Mouse (Mus musculus): ENCODE results near the gene Sema3c. TPM values are rescaled to one million over a fixed set of nuclear protein-coding genes. Genes with fewer than 3 reads are reported as not detected.
A peak's percentile ranks its signal among the peaks of the same experiment; 100 is the strongest.

The Sema3c gene
- polyA plus RNA-seq, 1 experiment from 2014 or later: 37.5 TPM

DNA sequence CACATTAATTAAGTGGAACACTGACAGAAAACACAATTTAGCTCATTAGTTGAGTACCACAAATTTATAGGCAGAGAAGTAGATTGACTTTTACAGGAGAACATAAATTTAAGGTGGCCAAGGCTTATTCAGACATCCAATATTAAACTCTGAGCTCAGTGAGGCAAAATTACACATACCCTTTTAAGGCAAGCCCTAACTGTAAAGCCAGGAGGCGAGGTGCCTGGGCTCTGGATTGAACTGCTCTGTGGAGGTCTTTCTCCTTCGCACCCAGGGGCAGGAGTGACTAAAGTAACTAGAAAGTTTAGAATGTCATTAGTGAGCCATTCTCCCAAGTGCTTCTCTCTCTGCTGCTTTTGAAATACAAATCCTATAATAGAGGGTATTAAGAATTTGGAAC, 46.5 kb downstream of the Sema3c start:
- Histone ChIP-seq H3K9me3 (ENCODE audit: control insufficient read depth, low read length) (no peaks in the 10 kb centered on the region), H3K4me3 (ENCODE audit: low read depth, low read length) (no peak overlapping the region), H3K27me3 (ENCODE audit: control insufficient read depth, insufficient read depth, low read length) (no peaks in the 10 kb centered on the region), H3K4me1 (ENCODE audit: control insufficient read depth, insufficient read depth, low read length) (0 out of 2 replicates have a peak, but pooled peaks cover 3% of the 10 kb centered on the region), H3K9ac (replicated peaks; ENCODE audit: low read depth, low read length) (no peak overlapping the region), H3K4me2 (ENCODE audit: low read depth, low read length) (no peak overlapping the region), H3K27ac (ENCODE audit: low read depth, low read length) (no peak overlapping the region), H3K36me3 (ENCODE audit: control insufficient read depth, insufficient read depth, low read length) (no peaks in the 10 kb centered on the region)
- ATAC-seq (ENCODE audit: low read depth): no peak
- WGBS: 84% methylated on average over 2 of the region's 2 CpGs

DNA sequence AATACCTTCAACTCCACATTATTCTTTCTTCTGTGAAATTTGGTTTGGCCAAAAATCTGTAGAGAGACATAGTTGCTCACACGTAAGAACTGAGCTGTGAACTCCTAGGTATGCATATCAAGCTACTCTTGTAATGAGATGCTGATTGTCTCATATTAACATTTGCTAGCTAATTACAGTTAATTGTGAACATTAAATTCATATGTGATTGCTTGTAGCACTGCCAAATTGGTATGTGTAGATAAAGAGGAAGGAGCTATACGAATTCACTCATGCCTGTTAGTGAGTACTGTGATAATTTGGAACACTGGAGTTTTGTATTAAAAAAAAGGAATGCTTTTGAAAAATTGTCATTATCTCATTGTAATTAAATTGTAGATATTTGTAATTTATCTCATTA, 48.5 kb downstream of the Sema3c start:
- Histone ChIP-seq H3K4me3 (ENCODE audit: low read depth, low read length) (no peak overlapping the region), H3K36me3 (ENCODE audit: control insufficient read depth, insufficient read depth, low read length) (no peaks in the 10 kb centered on the region), H3K4me2 (ENCODE audit: low read depth, low read length) (no peak overlapping the region), H3K4me1 (ENCODE audit: control insufficient read depth, insufficient read depth, low read length) (0 out of 2 replicates have a peak, but pooled peaks cover 3% of the 10 kb centered on the region), H3K27me3 (ENCODE audit: control insufficient read depth, insufficient read depth, low read length) (no peaks in the 10 kb centered on the region), H3K9me3 (ENCODE audit: control insufficient read depth, low read length) (no peaks in the 10 kb centered on the region), H3K9ac (replicated peaks; ENCODE audit: low read depth, low read length) (no peak overlapping the region), H3K27ac (ENCODE audit: low read depth, low read length) (no peak overlapping the region)
- peak; percentile 32; the same call in 1 of the 2 replicates for ATAC-seq (ENCODE audit: low read depth)
- 59% methylated on average over 2 of the region's 2 CpGs for WGBS

- H3K4me2 ChIP-seq (ENCODE audit: low read depth, low read length): no peak overlapping the region
- H3K4me1 ChIP-seq (ENCODE audit: control insufficient read depth, insufficient read depth, low read length): no peaks in the 10 kb centered on the region
- 14% methylated on average over 1 of the region's 1 CpGs for WGBS
- no peak overlapping the region for H3K27ac ChIP-seq (ENCODE audit: low read depth, low read length)
- H3K27me3 ChIP-seq (ENCODE audit: control insufficient read depth, insufficient read depth, low read length): no peaks in the 10 kb centered on the region
- H3K36me3 ChIP-seq (ENCODE audit: control insufficient read depth, insufficient read depth, low read length): no peaks in the 10 kb centered on the region
- H3K4me3 ChIP-seq (ENCODE audit: low read depth, low read length): no peak overlapping the region
- no peak for ATAC-seq (ENCODE audit: low read depth)
- no peak overlapping the region for H3K9ac ChIP-seq (replicated peaks; ENCODE audit: low read depth, low read length)
- H3K9me3 ChIP-seq (ENCODE audit: control insufficient read depth, low read length): no peaks in the 10 kb centered on the region
Observed at GRCm38 (mm10) chr5:17628606-17629005, 54.5 kb downstream of the Sema3c start.

DNA sequence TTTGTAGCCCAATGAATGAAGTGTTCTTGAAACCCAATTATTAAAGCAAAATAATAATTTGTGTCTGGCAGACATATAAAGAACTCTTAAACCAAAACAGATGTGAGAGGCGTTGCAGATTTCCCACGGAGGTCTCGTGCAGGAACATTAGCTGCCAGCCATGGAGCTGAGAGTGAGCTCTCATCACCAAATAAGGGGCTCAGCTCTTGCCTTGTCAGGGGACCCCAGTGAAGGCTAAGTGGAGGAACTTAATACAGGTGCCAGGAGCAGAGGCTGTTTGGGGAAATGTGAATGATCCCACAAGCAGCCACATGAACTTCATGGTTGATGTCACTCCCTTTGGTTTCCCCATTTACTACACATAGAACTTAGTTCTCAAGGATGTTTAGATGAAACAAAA, 55.5 kb downstream of the Sema3c start:
- Histone ChIP-seq H3K27ac (ENCODE audit: low read depth, low read length) (no peak overlapping the region), H3K9ac (replicated peaks; ENCODE audit: low read depth, low read length) (no peak overlapping the region), H3K4me1 (ENCODE audit: control insufficient read depth, insufficient read depth, low read length) (no peaks in the 10 kb centered on the region), H3K36me3 (ENCODE audit: control insufficient read depth, insufficient read depth, low read length) (no peaks in the 10 kb centered on the region), H3K4me3 (ENCODE audit: low read depth, low read length) (no peak overlapping the region), H3K9me3 (ENCODE audit: control insufficient read depth, low read length) (no peaks in the 10 kb centered on the region), H3K27me3 (ENCODE audit: control insufficient read depth, insufficient read depth, low read length) (no peaks in the 10 kb centered on the region), H3K4me2 (ENCODE audit: low read depth, low read length) (no peak overlapping the region)
- no peak for ATAC-seq (ENCODE audit: low read depth)
- 79% methylated on average over 3 of the region's 3 CpGs for WGBS

- no peak overlapping the region for H3K9ac ChIP-seq (replicated peaks; ENCODE audit: low read depth, low read length)
- no peak for ATAC-seq (ENCODE audit: low read depth)
- no peaks in the 10 kb centered on the region for H3K4me1 ChIP-seq (ENCODE audit: control insufficient read depth, insufficient read depth, low read length)
- H3K4me3 ChIP-seq (ENCODE audit: low read depth, low read length): no peak overlapping the region
- WGBS: 89% methylated on average over 3 of the region's 3 CpGs
- H3K27me3 ChIP-seq (ENCODE audit: control insufficient read depth, insufficient read depth, low read length): no peaks in the 10 kb centered on the region
- H3K4me2 ChIP-seq (ENCODE audit: low read depth, low read length): no peak overlapping the region
- H3K9me3 ChIP-seq (ENCODE audit: control insufficient read depth, low read length): no peaks in the 10 kb centered on the region
- no peaks in the 10 kb centered on the region for H3K36me3 ChIP-seq (ENCODE audit: control insufficient read depth, insufficient read depth, low read length)
- no peak overlapping the region for H3K27ac ChIP-seq (ENCODE audit: low read depth, low read length)
Observed at GRCm38 (mm10) chr5:17639519-17639918, 65.4 kb downstream of the Sema3c start.

- H3K27ac ChIP-seq (ENCODE audit: low read depth, low read length): no peak overlapping the region
- H3K27me3 ChIP-seq (ENCODE audit: control insufficient read depth, insufficient read depth, low read length): no peaks in the 10 kb centered on the region
- no peak overlapping the region for H3K4me2 ChIP-seq (ENCODE audit: low read depth, low read length)
- no peak overlapping the region for H3K9ac ChIP-seq (replicated peaks; ENCODE audit: low read depth, low read length)
- no peak for ATAC-seq (ENCODE audit: low read depth)
- no peaks in the 10 kb centered on the region for H3K9me3 ChIP-seq (ENCODE audit: control insufficient read depth, low read length)
- no peak overlapping the region for H3K4me3 ChIP-seq (ENCODE audit: low read depth, low read length)
- H3K4me1 ChIP-seq (ENCODE audit: control insufficient read depth, insufficient read depth, low read length): peaks cover 7% of the 10 kb centered on the region; the same call in 1 of the 2 replicates
- H3K36me3 ChIP-seq (ENCODE audit: control insufficient read depth, insufficient read depth, low read length): no peaks in the 10 kb centered on the region
- whole genome bisulfite sequencing: 71% methylated on average over 7 of the region's 7 CpGs
Observed at GRCm38 (mm10) chr5:17647643-17648226, 73.7 kb downstream of the Sema3c start.

- no peak overlapping the region for H3K4me3 ChIP-seq (ENCODE audit: low read depth, low read length)
- H3K9ac ChIP-seq (replicated peaks; ENCODE audit: low read depth, low read length): no peak overlapping the region
- no peak overlapping the region for H3K4me2 ChIP-seq (ENCODE audit: low read depth, low read length)
- H3K9me3 ChIP-seq (ENCODE audit: control insufficient read depth, low read length): no peaks in the 10 kb centered on the region
- H3K4me1 ChIP-seq (ENCODE audit: control insufficient read depth, insufficient read depth, low read length): peaks cover 7% of the 10 kb centered on the region; the same call in 1 of the 2 replicates
- H3K27ac ChIP-seq (ENCODE audit: low read depth, low read length): no peak overlapping the region
- 6% methylated on average over 1 of the region's 1 CpGs for WGBS
- H3K36me3 ChIP-seq (ENCODE audit: control insufficient read depth, insufficient read depth, low read length): no peaks in the 10 kb centered on the region
- peak; percentile 76 for ATAC-seq (ENCODE audit: low read depth)
- H3K27me3 ChIP-seq (ENCODE audit: control insufficient read depth, insufficient read depth, low read length): no peaks in the 10 kb centered on the region
Observed at GRCm38 (mm10) chr5:17648865-17649542, 74.9 kb downstream of the Sema3c start.

GRCm38 (mm10) chr5:17661223-17661622, 87.1 kb downstream of the Sema3c start:
- no peak overlapping the region for H3K27ac ChIP-seq (ENCODE audit: low read depth, low read length)
- no peaks in the 10 kb centered on the region for H3K27me3 ChIP-seq (ENCODE audit: control insufficient read depth, insufficient read depth, low read length)
- ATAC-seq (ENCODE audit: low read depth): no peak
- H3K4me3 ChIP-seq (ENCODE audit: low read depth, low read length): no peak overlapping the region
- no peaks in the 10 kb centered on the region for H3K9me3 ChIP-seq (ENCODE audit: control insufficient read depth, low read length)
- H3K4me2 ChIP-seq (ENCODE audit: low read depth, low read length): no peak overlapping the region
- WGBS: 83% methylated on average over 3 of the region's 3 CpGs
- H3K4me1 ChIP-seq (ENCODE audit: control insufficient read depth, insufficient read depth, low read length): no peaks in the 10 kb centered on the region
- no peaks in the 10 kb centered on the region for H3K36me3 ChIP-seq (ENCODE audit: control insufficient read depth, insufficient read depth, low read length)
- no peak overlapping the region for H3K9ac ChIP-seq (replicated peaks; ENCODE audit: low read depth, low read length)

DNA sequence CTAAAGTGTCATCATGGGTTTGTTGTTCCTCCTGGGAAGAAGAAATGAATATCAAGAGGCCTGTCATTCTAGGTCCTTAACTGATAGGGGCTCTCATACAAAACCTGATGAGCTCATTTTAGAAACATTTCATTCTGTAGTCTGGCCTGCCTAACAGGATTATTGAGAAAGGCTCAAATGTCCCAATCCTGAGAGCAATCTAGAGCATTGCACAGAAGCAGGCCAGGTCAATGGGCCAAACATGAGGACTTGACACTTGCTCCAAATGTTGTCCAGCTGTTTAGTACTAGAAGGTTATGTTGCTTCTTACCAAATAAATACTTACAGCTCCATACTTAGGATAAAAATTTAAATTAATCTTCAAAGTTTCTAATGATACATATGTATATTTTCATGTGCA, 97.3 kb downstream of the Sema3c start:
- Histone ChIP-seq H3K4me3 (ENCODE audit: low read depth, low read length) (no peak overlapping the region), H3K9ac (replicated peaks; ENCODE audit: low read depth, low read length) (no peak overlapping the region), H3K27me3 (ENCODE audit: control insufficient read depth, insufficient read depth, low read length) (no peaks in the 10 kb centered on the region), H3K27ac (ENCODE audit: low read depth, low read length) (no peak overlapping the region), H3K4me1 (ENCODE audit: control insufficient read depth, insufficient read depth, low read length) (no peaks in the 10 kb centered on the region), H3K36me3 (ENCODE audit: control insufficient read depth, insufficient read depth, low read length) (no peaks in the 10 kb centered on the region), H3K4me2 (ENCODE audit: low read depth, low read length) (no peak overlapping the region), H3K9me3 (ENCODE audit: control insufficient read depth, low read length) (no peaks in the 10 kb centered on the region)
- ATAC-seq (ENCODE audit: low read depth): no peak
